Mouse (Mus musculus) spleen, postnatal 14 days (tissue): ENCODE data around the gene Pbx1.
"Not testable (repeated sequence)": the region's sequence is repeated elsewhere in the genome, so short reads cannot be mapped to it uniquely, and the experiment has no call there.

Experiments
- DNase-seq, 2 experiments: peaks; one replicate each; pipeline ENCODE4 v3.0.0; 2021 to 2022; ENCODE audit warnings: low spot score in 2 of 2

Gene Pbx1

DNA sequence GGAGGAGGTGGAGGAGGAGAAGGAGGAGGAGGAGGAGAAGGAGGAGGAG lies at the start of gene Pbx1:
Gene Pbx1, minus strand, starts transcription at position 39 of the 49 bp plus-strand sequence.
- not testable (repeated sequence) for DNase-seq

DNA sequence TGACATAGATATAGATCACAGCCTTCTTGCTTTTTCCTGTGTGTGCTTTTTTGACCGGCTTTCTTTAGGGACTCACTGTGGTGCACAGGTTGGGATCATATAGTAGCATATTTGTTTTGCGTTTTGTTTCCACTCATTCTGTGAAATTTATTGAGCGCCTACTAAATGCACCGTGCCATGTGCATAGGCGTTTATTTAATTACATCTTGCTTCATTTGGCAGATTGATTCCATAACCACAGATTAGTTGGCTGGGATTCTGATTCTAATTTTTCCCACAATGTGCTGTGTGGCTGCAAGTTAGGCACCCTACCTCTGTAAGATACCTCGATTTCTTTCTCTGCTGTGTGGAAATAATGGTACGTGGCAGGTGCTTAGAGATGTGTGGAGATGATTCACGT lies 47.6 kb upstream of the Pbx1 start:
- DNase-seq = no peak

DNA sequence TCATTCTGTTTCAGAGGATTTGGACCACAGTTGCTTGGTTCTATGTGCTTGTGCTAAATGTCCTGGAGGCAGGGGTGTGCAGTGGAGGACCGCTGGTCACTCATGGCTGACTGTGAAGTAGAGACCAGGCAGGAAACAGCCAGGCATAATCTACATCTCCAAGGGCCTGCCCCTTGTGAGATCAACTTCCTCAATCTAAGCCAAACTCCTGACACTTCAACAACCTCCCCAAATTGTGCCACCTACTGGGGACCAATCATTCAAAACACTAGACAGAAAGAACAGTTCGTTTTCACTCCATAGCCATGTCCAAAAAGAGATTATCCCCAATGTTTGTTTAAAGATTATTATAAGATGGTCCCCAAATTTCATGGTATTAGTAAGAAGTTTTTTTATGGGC lies 46.8 kb upstream of the Pbx1 start:
- no peak for DNase-seq

DNA sequence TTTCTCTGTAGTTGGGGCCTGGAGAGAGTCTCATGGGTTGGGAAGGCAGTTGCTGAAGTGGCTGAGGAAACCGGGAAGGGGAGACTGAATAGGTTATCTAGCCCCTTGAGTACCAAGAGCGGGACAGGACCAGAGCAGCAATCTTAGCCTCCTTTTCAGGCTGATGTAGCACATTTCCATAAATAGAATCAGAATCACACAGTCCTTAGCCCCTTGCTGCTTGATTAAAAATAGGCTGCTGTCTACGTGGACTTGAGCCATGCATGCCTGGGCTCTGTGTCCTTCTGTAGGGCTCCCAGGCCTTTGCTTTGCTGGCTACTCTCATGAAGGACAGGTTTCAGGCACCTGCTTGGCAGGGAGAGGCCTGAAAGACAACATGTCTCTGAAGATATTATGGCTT lies 44.8 kb upstream of the Pbx1 start:
- DNase-seq = no peak

DNA sequence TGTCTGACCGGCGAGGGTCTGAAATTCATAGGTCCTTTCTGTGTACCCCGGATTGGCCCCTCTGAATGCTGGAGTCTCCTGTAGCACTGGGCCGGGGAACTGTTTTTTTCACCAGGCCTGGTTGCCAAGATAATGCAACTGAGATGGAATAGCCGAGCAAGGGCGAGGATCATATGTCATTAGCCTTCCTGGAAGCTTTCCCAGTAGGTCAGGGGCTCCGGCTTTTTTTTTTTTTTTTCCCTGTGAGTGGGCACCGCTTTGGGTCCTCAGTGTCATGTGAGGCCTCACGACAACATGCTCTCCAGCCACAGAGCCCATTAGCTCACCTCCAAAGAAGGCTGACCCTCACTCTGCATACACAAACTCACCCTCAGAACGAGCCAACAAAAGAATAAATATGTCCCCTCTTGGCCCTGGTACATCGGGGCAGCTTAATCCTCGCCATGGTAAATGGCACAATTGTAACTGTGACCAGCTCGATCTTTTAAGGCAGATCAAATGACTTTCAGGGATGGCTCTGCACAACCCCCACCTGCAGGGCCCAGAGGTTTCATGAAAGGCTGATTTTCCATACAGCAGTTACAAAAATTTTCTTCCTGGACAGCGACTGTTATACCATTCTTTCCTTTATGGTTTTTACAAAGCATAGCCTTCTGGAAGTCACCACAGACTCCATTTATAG lies 44.3 kb upstream of the Pbx1 start:
- no peak for DNase-seq

DNA sequence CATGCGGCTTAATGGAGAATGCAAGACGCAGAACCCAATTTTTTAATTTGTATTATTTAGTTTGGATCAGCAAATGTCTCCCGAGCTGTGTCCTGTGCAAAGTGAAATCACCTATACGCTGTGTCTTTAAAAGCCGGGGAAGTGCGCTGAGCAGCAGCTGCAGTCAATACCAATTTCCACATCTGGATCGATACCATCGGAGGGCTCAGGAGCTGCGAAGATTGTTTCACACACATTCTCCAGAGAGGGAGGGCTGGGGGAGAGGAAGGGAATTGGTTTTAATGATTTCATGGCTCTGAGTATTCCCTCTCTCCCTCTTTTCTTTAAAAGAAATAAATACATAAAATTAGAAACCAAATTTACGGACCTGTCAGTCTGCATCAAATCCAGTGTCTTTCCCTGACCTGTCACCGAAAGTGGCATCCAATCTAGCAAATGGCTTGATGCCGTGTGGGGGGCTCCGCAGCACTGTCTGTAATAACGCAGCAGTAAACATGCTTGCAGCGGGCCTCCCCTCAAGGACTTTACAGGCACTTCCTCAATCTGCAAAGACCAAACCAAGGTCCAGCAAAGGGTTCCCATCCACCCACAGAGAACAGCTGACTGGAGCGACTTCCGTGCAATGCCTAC lies 43.6 kb upstream of the Pbx1 start:
- DNase-seq = no peak

DNA sequence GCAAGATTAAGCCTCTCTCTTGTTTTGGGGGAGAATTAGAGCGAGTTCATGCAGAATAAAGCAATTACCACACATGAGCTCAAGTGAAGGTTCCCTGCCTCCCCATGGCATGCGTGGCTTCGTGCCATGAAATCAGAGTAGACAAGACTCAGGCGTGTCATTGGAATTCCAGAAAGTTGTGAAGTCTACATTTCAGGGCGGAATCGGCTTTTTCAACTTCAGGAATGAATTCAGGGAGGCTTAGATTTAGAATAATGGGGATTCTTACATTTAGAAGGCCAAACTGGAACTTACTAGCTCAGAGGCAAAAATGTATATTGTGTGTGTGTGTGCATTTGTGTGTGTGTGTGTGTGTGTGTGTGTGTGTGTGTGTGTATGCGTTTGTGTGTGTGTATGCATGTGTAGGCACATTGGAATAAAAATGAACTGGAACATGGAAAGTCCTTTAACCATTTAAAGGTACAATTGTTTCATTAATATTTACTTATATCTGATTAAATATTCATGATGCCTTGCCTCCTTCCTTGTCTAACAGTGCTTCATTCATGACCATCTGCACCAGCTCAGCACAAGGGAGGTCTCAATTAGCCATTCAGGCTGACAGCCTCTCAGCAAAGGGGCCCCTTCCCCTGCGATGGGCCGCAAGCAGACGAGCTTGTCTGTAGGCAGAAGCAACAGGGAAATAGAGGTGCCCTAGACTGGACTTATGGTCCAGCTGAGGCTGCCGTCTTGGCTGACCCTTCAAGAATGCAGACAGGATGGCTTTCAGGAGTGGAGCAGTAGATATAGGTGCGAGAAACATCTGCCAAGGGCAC lies 41.4 kb upstream of the Pbx1 start:
- no peak for DNase-seq

DNA sequence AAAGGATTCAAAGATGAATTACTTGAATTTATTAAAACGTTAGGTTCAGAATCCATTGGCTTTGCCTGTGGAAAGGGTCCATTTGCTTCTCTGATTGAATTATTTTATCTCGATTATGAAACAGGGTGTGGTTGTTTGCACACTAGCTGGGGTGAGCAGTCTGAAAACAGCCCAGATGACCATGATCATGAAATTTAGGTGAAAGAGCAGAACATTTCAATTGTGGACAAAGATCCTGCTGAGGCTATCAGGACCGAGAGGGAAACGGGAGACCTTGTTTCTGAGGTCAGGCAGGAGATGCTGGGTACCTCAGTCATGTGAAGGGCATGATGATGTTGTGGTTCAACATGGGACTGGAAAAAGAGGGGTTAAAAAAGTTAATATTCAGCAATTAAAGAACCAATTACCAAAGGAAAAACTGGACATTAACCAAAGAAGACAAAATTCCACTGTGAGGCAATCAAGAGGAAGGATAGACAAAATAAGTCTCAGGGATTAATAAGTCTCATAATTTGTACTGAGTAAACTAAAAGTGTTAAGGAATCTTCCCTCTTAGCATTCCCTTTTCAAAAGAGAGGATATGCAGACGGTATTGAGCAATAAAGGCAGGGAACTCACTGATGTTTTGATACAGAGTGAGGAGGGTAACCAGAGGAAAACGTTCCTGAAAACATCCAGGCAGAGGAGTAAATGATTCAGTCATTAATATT lies 40.6 kb upstream of the Pbx1 start:
- DNase-seq = no peak

DNA sequence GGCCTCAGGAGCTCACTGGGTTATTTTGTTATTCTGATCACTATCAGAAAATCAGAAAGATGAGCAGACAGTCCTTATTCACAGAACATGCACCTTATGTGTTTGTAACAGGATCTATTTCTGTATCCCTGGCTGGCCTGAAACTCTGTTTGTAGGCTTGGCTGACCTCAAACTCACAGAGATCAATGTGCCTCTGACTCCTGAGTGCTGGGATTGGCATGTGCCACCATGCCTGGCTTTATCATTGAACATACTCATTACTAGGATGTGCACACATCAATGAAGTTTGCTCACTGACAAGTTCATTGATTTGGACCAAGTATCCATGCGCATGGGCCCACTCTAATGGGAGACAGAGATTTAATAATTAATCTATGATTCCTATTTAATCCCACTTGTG lies 27.4 kb upstream of the Pbx1 start:
- no peak for DNase-seq

DNA sequence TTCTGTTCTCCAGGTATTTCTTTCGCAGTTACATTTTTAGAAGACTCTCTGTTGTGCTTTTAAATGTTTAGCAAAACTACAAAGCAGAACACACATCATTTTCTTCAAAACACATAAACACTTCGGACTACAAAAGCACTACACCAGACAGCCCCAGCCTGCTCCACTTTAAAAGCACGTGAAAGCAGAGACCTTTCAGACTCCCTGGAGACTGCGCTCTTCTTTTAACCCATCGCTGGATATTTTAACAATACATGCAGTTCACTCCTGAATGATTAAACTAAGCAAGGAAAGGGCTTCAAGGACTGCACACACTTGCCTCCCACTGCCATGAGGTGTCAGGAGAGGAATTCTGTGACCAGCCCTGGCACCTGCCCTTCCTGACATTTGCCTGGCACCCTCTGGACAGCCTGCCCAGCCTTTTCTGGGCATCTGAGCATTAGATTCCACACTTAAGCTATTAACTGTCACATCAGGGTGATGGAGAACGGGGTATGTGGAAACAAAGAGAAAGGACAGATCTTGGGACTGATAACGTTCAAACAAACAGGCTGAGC lies 25.2 kb upstream of the Pbx1 start:
- DNase-seq = no peak

DNA sequence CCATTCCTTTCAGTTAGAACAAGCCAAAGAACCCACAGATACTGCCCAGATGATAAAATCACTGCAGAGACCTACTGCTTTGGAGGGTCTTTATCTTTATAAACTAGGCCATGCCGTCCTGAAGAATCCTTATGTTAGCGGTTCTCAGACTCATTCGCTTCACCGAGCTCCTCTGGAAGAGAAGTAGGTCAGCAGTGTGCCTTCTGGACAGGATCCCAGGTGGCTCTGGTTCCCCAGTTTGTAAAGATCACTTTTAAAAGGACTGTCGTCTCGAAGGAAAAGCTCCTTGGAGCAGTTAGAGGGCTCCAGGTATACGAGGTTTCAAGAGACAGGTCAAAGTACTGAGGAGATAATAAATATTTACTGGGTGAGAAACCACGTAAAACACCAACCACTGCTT lies 23.1 kb upstream of the Pbx1 start:
- no peak for DNase-seq

DNA sequence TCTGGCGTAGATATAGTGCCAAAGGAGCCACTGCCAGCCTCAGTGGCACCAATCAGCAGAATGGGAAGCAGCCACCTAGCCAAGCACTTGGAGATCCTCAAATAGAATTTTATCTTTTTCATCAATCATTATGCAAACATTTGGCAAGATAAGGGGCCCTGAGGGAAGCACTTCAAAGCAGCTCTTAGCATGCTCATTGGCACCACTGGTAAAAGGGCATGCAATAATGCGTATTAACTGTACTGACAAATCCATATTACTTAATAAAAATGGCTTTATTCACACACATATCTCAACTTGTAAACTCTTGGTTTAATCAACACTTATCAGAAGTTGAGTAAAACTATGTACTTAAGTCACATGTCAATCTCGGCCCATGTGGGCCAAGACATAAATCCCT lies 1.6 kb upstream of the Pbx1 start:
- no peak for DNase-seq

DNA sequence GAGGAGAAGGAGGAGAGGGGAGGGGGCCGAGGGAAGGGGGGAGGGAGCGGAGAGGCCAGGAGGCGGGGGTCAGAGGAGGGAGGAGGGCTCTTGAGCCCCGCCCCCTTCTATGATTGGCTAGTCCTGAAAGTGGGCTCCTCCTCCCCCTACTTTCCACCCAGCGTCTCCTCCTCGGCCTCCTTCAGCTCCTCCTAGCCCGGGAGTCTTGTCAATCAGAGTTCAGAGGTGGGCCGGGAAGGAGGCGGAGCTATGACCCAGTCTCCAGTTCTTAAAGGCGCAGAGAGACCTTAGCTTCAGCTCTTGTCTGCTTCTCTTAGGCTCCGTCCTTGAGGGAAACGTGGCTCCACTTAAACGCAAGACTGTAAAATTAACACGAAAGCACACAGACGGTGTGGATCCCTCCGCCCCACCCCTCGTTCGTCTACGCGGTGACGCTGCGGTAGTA lies 233 bp upstream of the Pbx1 start:
- peak; percentile 66 to 72 for DNase-seq

DNA sequence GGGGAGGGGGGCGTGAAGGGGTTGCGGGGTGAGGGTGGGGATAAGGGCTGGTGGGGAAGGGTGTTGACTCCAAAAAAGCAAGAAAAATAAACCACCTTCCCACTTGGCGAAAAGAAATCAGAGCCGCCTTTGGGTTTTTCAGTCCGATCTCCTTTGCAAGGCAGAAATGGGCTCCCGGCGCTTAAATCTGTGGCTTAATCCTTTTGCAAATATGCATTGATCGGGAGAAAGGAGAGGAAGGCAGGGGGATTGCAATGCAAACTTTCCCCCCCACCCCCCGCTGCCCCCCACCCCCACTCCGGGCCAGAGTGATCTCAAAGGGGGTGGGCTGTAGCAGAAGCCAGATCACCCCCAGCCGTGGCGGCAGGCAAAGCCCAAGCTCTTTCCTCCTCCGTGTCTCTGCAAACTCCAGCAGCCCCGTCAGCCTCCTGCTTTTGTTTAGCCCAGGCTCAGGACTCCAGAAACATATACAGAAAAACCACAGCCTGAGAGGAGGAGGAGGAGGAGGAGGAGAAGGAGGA lies 299 bp downstream of the Pbx1 start:
- no peak for DNase-seq

DNA sequence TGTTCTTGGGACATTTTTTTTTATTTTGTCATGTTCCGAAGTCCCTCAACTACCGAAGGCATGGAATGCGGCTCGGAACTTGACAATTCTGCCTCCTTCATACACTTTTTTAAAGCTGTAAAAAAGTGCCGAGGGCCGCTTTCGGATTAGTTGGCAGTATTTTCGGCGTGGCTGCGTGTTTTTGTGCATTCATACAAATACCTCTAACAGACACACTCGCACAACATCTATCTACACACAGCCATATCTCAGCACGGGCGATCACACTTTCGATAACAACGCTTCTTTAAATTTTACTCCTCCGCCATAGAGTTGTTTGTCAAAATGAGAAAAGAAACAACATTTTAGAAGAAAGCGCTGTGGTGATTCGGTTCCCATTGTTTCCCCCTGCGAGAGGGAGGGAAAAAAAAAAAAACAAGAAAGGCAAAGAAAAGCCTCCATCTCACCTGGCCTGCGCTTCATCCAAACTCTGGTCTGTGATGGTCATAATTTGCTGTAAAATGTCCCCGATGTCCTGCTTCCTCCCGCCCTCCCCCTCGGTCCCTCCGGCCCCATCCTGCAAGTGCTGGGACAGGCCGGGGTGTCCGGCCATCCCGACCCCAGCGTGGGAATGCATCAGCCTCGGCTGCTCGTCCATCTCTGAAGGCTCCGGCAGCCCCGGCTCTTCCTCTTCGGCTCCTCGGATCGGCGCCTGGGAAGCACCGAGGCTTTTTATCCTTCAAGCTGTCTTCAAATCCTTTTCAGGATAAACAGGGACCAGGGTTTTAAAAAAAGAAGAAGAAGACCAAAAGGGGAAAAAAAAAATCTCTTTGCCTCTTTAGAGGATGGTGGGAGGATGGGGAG lies 981 bp downstream of the Pbx1 start:
- no peak for DNase-seq

DNA sequence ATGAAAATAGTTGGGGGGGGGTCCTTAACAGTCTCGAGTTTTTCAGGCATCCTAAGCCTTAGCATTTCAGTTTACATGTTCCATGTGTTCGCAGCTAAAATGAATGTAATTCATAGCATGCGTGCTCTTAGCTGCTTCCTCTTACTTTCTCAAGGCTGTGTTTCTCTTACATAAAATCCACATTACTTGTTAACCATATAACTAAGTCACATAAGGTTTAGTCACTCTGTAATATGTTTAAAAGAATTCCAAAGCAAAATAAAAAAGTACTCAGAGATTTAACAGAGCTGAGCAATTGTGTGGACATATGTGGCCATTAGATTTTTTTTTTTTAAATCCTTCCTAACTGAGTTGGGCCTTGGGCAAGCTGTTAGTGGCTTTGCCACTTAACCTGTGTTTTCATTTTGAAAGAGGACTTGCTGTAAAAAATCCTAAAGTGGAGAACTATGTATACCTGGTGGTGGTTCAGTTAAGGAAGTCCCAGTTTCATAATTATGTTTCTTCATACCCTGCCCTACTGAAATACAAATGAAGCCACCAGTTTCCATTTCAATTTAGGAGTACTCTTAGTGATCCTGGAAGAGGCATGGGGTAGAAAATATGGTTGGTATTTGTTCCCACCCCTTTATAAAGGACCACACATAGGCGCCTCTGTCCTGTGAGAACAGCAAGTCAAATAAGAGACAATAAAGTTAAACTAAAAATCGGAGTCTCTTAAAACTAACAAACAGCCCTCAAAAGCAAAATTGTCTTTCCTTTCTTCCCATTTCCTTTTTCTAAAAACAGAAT lies 2.0 kb downstream of the Pbx1 start:
- DNase-seq = no peak

DNA sequence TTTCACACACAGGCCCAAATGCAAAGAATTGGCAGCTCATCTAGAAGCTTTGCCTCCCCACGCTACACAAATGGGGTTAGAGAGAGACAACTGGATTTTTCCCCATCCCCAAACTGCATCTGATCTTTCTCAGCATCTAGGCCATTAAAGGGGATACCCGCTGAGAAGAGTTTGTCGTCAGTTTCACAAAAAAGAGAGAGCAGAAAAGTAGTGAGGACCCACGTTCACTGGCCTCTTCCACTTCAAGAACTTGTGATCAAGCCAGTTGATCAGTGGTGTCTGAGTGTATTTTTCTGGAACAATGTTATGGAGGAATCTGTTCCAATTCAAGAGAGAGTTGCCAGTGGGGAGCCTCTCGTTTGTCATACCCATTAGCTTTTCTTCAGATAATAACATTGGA lies 2.7 kb downstream of the Pbx1 start:
- DNase-seq = no peak

DNA sequence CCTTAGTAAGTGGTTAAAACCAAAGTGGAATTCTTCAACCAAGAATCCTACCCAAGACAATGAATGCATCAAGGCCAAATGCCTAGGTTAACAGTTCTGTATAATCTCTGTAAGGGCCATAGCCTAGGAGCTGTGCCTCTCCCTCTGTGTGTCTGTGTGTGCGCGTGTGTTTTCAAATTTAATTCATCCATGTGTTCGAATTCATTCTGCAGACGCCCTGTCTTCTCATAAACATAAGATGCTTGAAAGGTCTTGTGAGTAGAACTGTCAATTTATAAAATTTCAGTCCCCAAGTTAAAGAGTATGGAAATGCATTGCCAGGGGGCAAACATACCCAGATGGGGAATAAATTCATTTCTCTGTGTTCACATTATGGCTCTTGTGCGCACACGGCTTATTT lies 3.8 kb downstream of the Pbx1 start:
- no peak for DNase-seq

DNA sequence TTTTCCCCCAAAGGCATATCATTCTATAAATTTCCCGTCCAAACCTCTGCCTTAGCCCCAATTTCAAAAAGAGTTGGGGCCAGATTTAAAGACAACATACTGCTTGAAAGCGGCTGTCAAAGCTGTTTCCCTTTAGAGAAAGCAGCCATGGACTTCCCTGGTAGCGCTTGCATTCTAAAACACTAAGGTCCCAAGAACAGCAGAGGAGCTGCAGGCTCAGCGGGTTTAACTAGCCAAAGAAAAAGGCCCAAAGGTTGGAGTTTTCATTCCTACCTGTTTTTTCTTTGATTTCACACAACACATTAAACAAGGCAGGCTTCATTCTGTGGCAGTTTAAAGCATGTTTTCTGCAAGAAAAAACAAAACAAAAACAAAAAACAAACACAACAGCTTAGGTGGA lies 4.5 kb downstream of the Pbx1 start:
- DNase-seq = no peak

DNA sequence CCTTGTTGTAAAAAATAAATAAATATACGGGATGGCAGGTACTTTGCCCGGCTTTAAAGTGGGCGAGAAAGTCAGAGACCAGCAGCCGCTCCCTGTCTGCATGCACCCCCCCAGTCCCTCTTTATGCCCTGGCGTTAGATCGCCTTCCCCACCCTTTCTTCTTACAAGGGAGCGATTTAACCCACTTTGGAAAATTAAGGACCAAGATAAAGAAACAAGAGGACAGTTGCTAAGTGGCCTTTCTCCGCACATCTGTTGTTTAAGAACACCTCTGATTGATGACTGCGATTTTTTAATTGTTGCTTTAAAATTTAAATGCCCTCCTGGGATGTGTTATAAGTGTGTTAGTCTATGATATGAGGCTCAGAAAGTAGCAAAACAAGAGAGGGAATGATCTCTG lies 5.2 kb downstream of the Pbx1 start:
- DNase-seq = no peak

DNA sequence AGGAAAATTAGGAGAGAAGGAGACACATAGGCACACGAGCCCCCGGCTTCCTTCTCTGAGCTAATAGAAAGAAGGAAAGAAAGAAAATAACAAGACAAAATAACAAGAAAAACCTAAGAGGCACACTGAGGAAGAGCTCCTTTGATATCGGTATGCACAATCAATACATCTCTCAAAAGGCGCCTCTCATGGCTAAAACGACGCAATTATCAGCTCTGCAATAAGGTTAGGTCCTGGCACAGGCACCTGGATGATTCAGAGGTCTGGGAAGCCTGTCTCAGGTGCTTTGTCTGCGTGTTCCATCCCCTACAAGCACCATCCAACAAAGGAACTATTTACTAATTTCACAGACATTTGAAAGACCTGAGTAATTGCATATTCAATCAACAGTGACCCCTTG lies 5.8 kb downstream of the Pbx1 start:
- no peak for DNase-seq
